In the genomic region with DNA sequence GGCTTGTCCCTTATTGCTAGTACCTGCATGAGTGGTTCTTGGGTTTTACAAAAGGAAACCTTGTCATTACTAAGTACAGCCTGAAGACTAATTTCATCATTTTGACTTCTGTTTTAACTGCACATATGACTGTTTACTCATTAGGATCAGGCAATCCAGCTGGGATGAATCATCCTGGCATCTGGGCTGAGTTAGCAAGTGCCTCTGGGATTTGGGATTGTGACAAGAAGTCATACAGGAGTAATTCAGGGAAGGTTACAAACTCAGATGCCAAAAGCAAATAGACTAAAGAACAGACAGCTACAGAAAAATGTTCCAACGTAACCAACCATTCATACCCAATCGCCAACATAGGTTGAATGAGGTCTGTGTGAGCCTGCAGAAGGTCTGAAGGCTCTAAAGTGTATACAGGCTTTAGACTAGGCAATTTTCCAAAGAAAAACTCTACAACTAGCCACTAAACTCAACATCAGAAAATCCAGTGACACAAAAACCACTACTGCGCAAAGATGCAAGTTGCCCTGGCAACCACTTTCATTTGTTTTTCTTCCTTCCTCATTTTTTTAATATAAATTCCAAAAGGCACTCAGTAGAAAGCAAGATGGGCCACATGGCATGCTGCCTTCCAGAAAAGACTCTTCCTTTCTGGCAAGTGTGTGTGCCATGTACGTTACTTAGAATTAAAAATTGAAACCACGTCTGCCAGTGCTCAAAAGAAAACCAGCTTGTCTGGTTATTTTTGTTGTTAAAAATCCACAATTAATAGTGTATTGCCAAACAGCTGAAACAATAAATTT, we compare ENCODE assay signal across 9 mouse cellular contexts.
DNase-seq lines count a peak whose midpoint lies in the region; ATAC-seq and TF ChIP-seq lines count a peak whose summit lies in the region.
"Had no signal": no experiment of that assay in that cellular context is flagged by ENCODE, and none has a peak within 500 bp of the region (broad histone marks: within the 10 kb centered on the region; RNA-seq: fewer than 3 reads in every experiment).

No protein-coding gene starts in this region.

- no peaks in the 10 kb centered on the region for H3K27me3 ChIP-seq in kidney, postnatal 0 days (ENCODE audit: insufficient read depth, low read length)
- H3K27me3 ChIP-seq in kidney, embryonic 16.5 days (ENCODE audit: insufficient read depth, low read length), result no peaks in the 10 kb centered on the region
- H3K27me3 ChIP-seq in midbrain, embryonic 16.5 days (ENCODE audit: control insufficient read depth, insufficient read depth, low read depth, low read length), result no peaks in the 10 kb centered on the region
- H3K27me3 ChIP-seq in neural tube, embryonic 15.5 days (replicated peaks), result no peaks in the 10 kb centered on the region
- H3K27me3 ChIP-seq: neural tube, embryonic 12.5 days had no signal

- H3K9me3 ChIP-seq in kidney, postnatal 0 days (replicated peaks; ENCODE audit: low read length), result no peaks in the 10 kb centered on the region
- no peaks in the 10 kb centered on the region for H3K9me3 ChIP-seq in kidney, embryonic 16.5 days (ENCODE audit: low read length)
- H3K9me3 ChIP-seq in midbrain, embryonic 16.5 days (replicated peaks; ENCODE audit: control insufficient read depth, low read length, poor library complexity, severe bottlenecking), result no peaks in the 10 kb centered on the region
- H3K9me3 ChIP-seq in neural tube, embryonic 15.5 days (replicated peaks), result no peaks in the 10 kb centered on the region
- H3K9me3 ChIP-seq: neural tube, embryonic 12.5 days had no signal

- no peak for ATAC-seq in kidney, postnatal 0 days (replicated peaks; ENCODE audit: low FRiP score, low read depth)
- ATAC-seq in kidney, embryonic 16.5 days (ENCODE audit: low FRiP score, low TSS enrichment), result no peak
- ATAC-seq in midbrain, embryonic 16.5 days, result no peak
- ATAC-seq in neural tube, embryonic 15.5 days (ENCODE audit: low FRiP score), result no peak

- peak; percentile 5 for DNase-seq in kidney, postnatal 0 days (ENCODE audit: low spot score)
- DNase-seq in brain, adult 2 months (ENCODE audit: low read depth, low spot score), result peak; percentile 80
- peak; percentile 54 to 83 for DNase-seq in heart, adult 9 months (ENCODE audit: low spot score in 2 of 2)
- peak; percentile 25 for DNase-seq in lung, postnatal 25 days (ENCODE audit: low spot score)
- DNase-seq in spleen, postnatal 14 days (ENCODE audit: low spot score in 2 of 2), result no peak

- H3K36me3 ChIP-seq in kidney, postnatal 0 days (ENCODE audit: insufficient read depth, low read length), result no peaks in the 10 kb centered on the region
- no peaks in the 10 kb centered on the region for H3K36me3 ChIP-seq in kidney, embryonic 16.5 days (ENCODE audit: insufficient read depth, low read length)
- no peaks in the 10 kb centered on the region for H3K36me3 ChIP-seq in midbrain, embryonic 16.5 days (ENCODE audit: control insufficient read depth, insufficient read depth, low read length)
- H3K36me3 ChIP-seq in neural tube, embryonic 15.5 days, result no peaks in the 10 kb centered on the region
- H3K36me3 ChIP-seq: neural tube, embryonic 12.5 days had no signal

- H3K4me3 ChIP-seq in kidney, postnatal 0 days (replicated peaks; ENCODE audit: low read depth, low read length), result no peak overlapping the region
- H3K4me3 ChIP-seq in kidney, embryonic 16.5 days (ENCODE audit: low read length), result no peak overlapping the region
- no peak overlapping the region for H3K4me3 ChIP-seq in midbrain, embryonic 16.5 days (ENCODE audit: low read depth, low read length)
- H3K4me3 ChIP-seq in neural tube, embryonic 15.5 days (replicated peaks), result no peak overlapping the region
- H3K4me3 ChIP-seq: neural tube, embryonic 12.5 days had no signal

- no peak overlapping the region for H3K27ac ChIP-seq in kidney, postnatal 0 days
- H3K27ac ChIP-seq in kidney, embryonic 16.5 days (ENCODE audit: low read length), result no peak overlapping the region
- H3K27ac ChIP-seq in midbrain, embryonic 16.5 days (ENCODE audit: low read length), result no peak overlapping the region
- H3K27ac ChIP-seq in neural tube, embryonic 15.5 days (replicated peaks), result no peak overlapping the region
- H3K27ac ChIP-seq: neural tube, embryonic 12.5 days had no signal

- no peak overlapping the region for H3K9ac ChIP-seq in kidney, postnatal 0 days (ENCODE audit: low read depth, low read length)
- H3K9ac ChIP-seq in kidney, embryonic 16.5 days (replicated peaks; ENCODE audit: low read length), result no peak overlapping the region
- H3K9ac ChIP-seq in midbrain, embryonic 16.5 days (ENCODE audit: low read depth, low read length), result no peak overlapping the region
- H3K9ac ChIP-seq in neural tube, embryonic 15.5 days (replicated peaks), result no peak overlapping the region
- H3K9ac ChIP-seq: neural tube, embryonic 12.5 days had no signal

- no peaks in the 10 kb centered on the region for H3K4me1 ChIP-seq in kidney, postnatal 0 days (replicated peaks; ENCODE audit: insufficient read depth, low read length)
- H3K4me1 ChIP-seq in kidney, embryonic 16.5 days (ENCODE audit: insufficient read depth, low read length), result no peaks in the 10 kb centered on the region
- H3K4me1 ChIP-seq in midbrain, embryonic 16.5 days (ENCODE audit: control insufficient read depth, insufficient read depth, low read length), result no peaks in the 10 kb centered on the region
- H3K4me1 ChIP-seq in neural tube, embryonic 15.5 days, result no peaks in the 10 kb centered on the region
- H3K4me1 ChIP-seq: neural tube, embryonic 12.5 days had no signal

- no peak for TF ChIP-seq CTCF in kidney, postnatal 0 days (IDR thresholded peaks at IDR 0.05; ENCODE audit: low read depth)

- 77% methylated on average over 5 of the region's 5 CpGs for WGBS in kidney, postnatal 0 days
- WGBS in kidney, embryonic 16.5 days, result 76% methylated on average over 5 of the region's 5 CpGs
- WGBS in midbrain, embryonic 16.5 days, result 75% methylated on average over 5 of the region's 5 CpGs
- WGBS in neural tube, embryonic 15.5 days, result 86% methylated on average over 5 of the region's 5 CpGs

- no peak overlapping the region for H3K4me2 ChIP-seq in kidney, postnatal 0 days (ENCODE audit: low read length)
- H3K4me2 ChIP-seq in kidney, embryonic 16.5 days (replicated peaks; ENCODE audit: low read depth, low read length), result no peak overlapping the region
- H3K4me2 ChIP-seq in midbrain, embryonic 16.5 days (ENCODE audit: low read length), result no peak overlapping the region
- no peak overlapping the region for H3K4me2 ChIP-seq in neural tube, embryonic 15.5 days
- H3K4me2 ChIP-seq: neural tube, embryonic 12.5 days had no signal

Comparison
In these comparisons a context has a peak if more than half of its experiments do, and no peak if none do; other contexts are left out.
1. DNase-seq: peak in kidney, postnatal 0 days (single experiment), brain, adult 2 months (single experiment), heart, adult 9 months (2 of 2) and lung, postnatal 25 days (single experiment); none in spleen, postnatal 14 days (0 of 2).